Mouse (Mus musculus) E14TG2a.4 (cell line): ENCODE measurements around the gene Borcs7.
A peak's percentile ranks its signal among the peaks of the same experiment; 100 is the strongest.

Experiments used
- H3K27me3 ChIP-seq: 2 replicates; pipeline ENCODE4 v1.6.1; 2014; ENCODE audit warnings: low read length, control low read depth; ENCODE audit not compliant: insufficient read depth
- H3K36me3 ChIP-seq: 2 replicates; pipeline ENCODE4 v1.6.1; 2014; ENCODE audit warnings: low read length, control low read depth; ENCODE audit not compliant: insufficient read depth
- H3K4me1 ChIP-seq: replicated peaks from 2 replicates; pipeline ENCODE4 v1.6.1; 2014; ENCODE audit warnings: low read depth, low read length, control low read depth
- H3K4me3 ChIP-seq: replicated peaks from 2 replicates; pipeline ENCODE4 v1.5.1; 2014; ENCODE audit warnings: mild to moderate bottlenecking, low read length
- H3K9me3 ChIP-seq: 2 replicates; pipeline ENCODE4 v1.6.1; 2014; ENCODE audit warnings: low read length, control low read depth
- CTCF ChIP-seq: conservative IDR thresholded peaks from 2 replicates; pipeline ENCODE4 v1.5.1; 2014; ENCODE audit warnings: low read length
- NANOG ChIP-seq: IDR thresholded peaks from 2 replicates; pipeline ENCODE4 v1.6.1; 2014; ENCODE audit warnings: borderline replicate concordance, low read length, mixed read lengths
- POU5F1 ChIP-seq: IDR thresholded peaks from 2 replicates; pipeline ENCODE4 v1.6.1; 2014; ENCODE audit warnings: low read length, borderline replicate concordance

The Borcs7 gene

GRCm38 (mm10) chr19:46647254-46647653 is 42.5 kb upstream of the Borcs7 start:
- H3K9me3 ChIP-seq = no peaks in the 10 kb centered on the region
- peaks cover 46% of the 10 kb centered on the region for H3K4me1 ChIP-seq
- no peaks in the 10 kb centered on the region for H3K27me3 ChIP-seq
- no peak overlapping the region for H3K4me3 ChIP-seq
- TF ChIP-seq CTCF = no peak
- no peak for TF ChIP-seq POU5F1
- no peak for TF ChIP-seq NANOG
- peaks cover 52% of the 10 kb centered on the region for H3K36me3 ChIP-seq

GRCm38 (mm10) chr19:46647850-46648249 is 41.9 kb upstream of the Borcs7 start:
- Histone ChIP-seq H3K9me3 (no peaks in the 10 kb centered on the region), H3K4me3 (no peak overlapping the region), H3K27me3 (no peaks in the 10 kb centered on the region), H3K4me1 (peaks cover 42% of the 10 kb centered on the region), H3K36me3 (peaks cover 55% of the 10 kb centered on the region)
- TF ChIP-seq CTCF (no peak), NANOG (no peak), POU5F1 (no peak)

DNA sequence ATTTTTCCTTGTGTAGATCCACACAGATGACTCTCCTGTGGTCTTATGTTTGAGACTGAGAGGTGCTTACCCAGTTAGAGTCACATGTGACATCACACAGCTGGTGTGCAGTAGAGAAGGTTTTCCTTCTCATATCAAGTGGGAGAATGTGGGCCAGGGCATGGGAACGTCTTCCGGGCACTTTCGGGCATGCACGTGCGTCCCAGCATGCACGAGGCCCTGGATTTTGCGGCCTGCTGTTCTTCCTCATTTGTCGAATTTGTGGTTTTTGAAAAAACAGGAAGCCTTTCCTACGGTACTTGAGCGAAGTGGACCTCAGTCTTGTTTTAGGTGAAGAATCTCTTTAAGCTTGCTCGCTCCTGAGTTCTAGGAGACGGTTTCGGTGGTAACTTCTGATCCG is 41.1 kb upstream of the Borcs7 start:
- no peaks in the 10 kb centered on the region for H3K9me3 ChIP-seq
- peaks cover 41% of the 10 kb centered on the region for H3K4me1 ChIP-seq
- H3K27me3 ChIP-seq = no peaks in the 10 kb centered on the region
- H3K4me3 ChIP-seq = no peak overlapping the region
- no peak for TF ChIP-seq NANOG
- peaks cover 61% of the 10 kb centered on the region for H3K36me3 ChIP-seq

GRCm38 (mm10) chr19:46653188-46653587 is 36.5 kb upstream of the Borcs7 start:
- Histone ChIP-seq H3K9me3 (no peaks in the 10 kb centered on the region), H3K4me3 (no peak overlapping the region), H3K4me1 (peaks cover 46% of the 10 kb centered on the region), H3K36me3 (peaks cover 58% of the 10 kb centered on the region), H3K27me3 (no peaks in the 10 kb centered on the region)
- no peak for TF ChIP-seq POU5F1
- TF ChIP-seq CTCF = no peak
- TF ChIP-seq NANOG = no peak

DNA sequence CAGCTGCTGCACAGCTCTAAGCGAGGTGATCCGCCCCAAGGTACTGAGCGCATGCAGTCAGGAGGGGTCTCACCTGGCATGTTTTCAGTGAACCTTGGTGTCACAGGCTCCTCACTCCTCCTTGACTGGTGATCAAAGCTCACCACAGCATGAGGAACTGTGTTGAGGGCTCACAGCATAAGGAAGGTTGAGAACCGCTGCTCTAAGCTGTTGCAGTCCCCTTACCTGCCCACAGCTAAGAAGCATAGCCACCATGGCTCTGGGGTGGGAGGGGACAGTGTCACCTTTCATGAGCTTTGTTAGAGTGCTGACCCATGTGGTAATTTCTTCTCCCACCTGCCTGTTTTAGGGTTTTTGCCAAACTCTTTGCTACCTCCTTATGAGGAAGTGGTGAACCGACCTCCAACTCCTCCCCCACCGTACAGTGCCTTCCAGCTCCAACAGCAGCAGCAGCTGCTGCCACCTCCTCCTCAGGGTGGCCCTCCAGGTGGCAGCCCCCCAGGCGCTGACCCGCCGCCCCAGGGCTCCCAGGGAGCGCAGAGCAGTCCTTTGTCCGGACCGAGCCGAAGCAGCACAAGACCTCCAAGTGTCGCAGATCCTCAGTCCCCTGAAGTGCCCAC is 36.0 kb upstream of the Borcs7 start:
- no peak for TF ChIP-seq NANOG
- no peak for TF ChIP-seq CTCF
- no peak for TF ChIP-seq POU5F1
- H3K27me3 ChIP-seq = no peaks in the 10 kb centered on the region
- no peaks in the 10 kb centered on the region for H3K9me3 ChIP-seq
- H3K4me1 ChIP-seq = peaks cover 46% of the 10 kb centered on the region
- no peak overlapping the region for H3K4me3 ChIP-seq
- peaks cover 54% of the 10 kb centered on the region for H3K36me3 ChIP-seq

- Histone ChIP-seq H3K4me1 (peaks cover 49% of the 10 kb centered on the region), H3K9me3 (no peaks in the 10 kb centered on the region), H3K27me3 (no peaks in the 10 kb centered on the region), H3K4me3 (no peak overlapping the region), H3K36me3 (peaks cover 45% of the 10 kb centered on the region)
- TF ChIP-seq CTCF (no peak), POU5F1 (no peak), NANOG (no peak)
Measured at GRCm38 (mm10) chr19:46655626-46656025, 34.1 kb upstream of the Borcs7 start.

- TF ChIP-seq CTCF (no peak), POU5F1 (no peak), NANOG (no peak)
- Histone ChIP-seq H3K4me3 (no peak overlapping the region), H3K4me1 (peaks cover 49% of the 10 kb centered on the region), H3K27me3 (no peaks in the 10 kb centered on the region), H3K36me3 (peaks cover 45% of the 10 kb centered on the region), H3K9me3 (no peaks in the 10 kb centered on the region)
Measured at GRCm38 (mm10) chr19:46656151-46656840, 33.4 kb upstream of the Borcs7 start.

- Histone ChIP-seq H3K4me3 (no peak overlapping the region), H3K4me1 (peaks cover 45% of the 10 kb centered on the region), H3K27me3 (no peaks in the 10 kb centered on the region), H3K36me3 (peaks cover 36% of the 10 kb centered on the region), H3K9me3 (no peaks in the 10 kb centered on the region)
- TF ChIP-seq NANOG (no peak), CTCF (peak; percentile 81), POU5F1 (no peak)
Measured at GRCm38 (mm10) chr19:46657339-46658020, 32.2 kb upstream of the Borcs7 start.
